Mouse (Mus musculus) lung, postnatal 0 days (tissue): ENCODE data around the gene Uri1. TPM values are rescaled to one million over a fixed set of nuclear protein-coding genes. Genes with fewer than 3 reads are reported as not detected.

ENCODE experiments used
- ATAC-seq: fragments of 200-750 bp; cut with Nextera tagmentation; 2 replicates; pipeline ENCODE4 v1.8.0; 2017; ENCODE audit warnings: moderate library complexity
- DNase-seq: peaks from one replicate; pipeline ENCODE4 v3.0.0-alpha.2; 2016; ENCODE audit warnings: low spot score
- H3K27ac ChIP-seq: fragments of 300-500 bp; sonication (generic); 2 replicates; pipeline ENCODE4 v1.5.1; 2014; ENCODE audit warnings: antibody characterized with exemption, mild to moderate bottlenecking, low read length, mixed read lengths
- H3K27me3 ChIP-seq: fragments of 300-500 bp; sonication (generic); replicated peaks from 2 replicates; pipeline ENCODE4 v1.6.1; 2014; ENCODE audit warnings: low read length, mixed read lengths; ENCODE audit not compliant: insufficient read depth
- H3K36me3 ChIP-seq: fragments of 300-500 bp; sonication (generic); 2 replicates; pipeline ENCODE4 v1.6.1; 2014; ENCODE audit warnings: low read length, mixed read lengths; ENCODE audit not compliant: insufficient read depth
- H3K4me1 ChIP-seq: fragments of 300-500 bp; sonication (generic); 2 replicates; pipeline ENCODE4 v1.6.1; 2014; ENCODE audit warnings: antibody characterized with exemption, low read depth, low read length, mixed read lengths; ENCODE audit not compliant: insufficient read depth
- H3K4me2 ChIP-seq: fragments of 300-500 bp; sonication (generic); replicated peaks from 2 replicates; pipeline ENCODE4 v1.6.1; 2014; ENCODE audit warnings: low read depth, mild to moderate bottlenecking, low read length, moderate library complexity, mixed read lengths
- H3K4me3 ChIP-seq: fragments of 300-500 bp; sonication (generic); 2 replicates; pipeline ENCODE4 v1.5.1; 2014; ENCODE audit warnings: low read depth, low read length
- H3K9ac ChIP-seq: fragments of 300-500 bp; sonication (generic); replicated peaks from 2 replicates; pipeline ENCODE4 v1.6.1; 2014; ENCODE audit warnings: low read depth, mild to moderate bottlenecking
- H3K9me3 ChIP-seq: fragments of 300-500 bp; sonication (generic); 2 replicates; pipeline ENCODE4 v1.6.1; 2016; ENCODE audit warnings: low read length, mixed read lengths
- CTCF ChIP-seq: IDR thresholded peaks from 2 replicates; pipeline ENCODE4 v1.5.1; 2016; ENCODE audit warnings: antibody characterized with exemption, mild to moderate bottlenecking
- EP300 ChIP-seq: IDR thresholded peaks from 2 replicates; pipeline ENCODE4 v1.6.1; 2016; ENCODE audit warnings: antibody characterized with exemption, mild to moderate bottlenecking, control low read depth
- WGBS: fragments of 180-500 bp; shearing (Covaris S2); extraction: QIAGEN DNeasy Blood & Tissue Kit; methylation state at CpG from one replicate; pipeline ENCODE4 v1.1.7; 2014; 5-methylcytosine and 5-hydroxymethylcytosine counted together
- polyA plus RNA-seq: library from polyadenylated mRNA; unstranded; fragments of >200 nt; fragmentation: Nextera tagmentation; extraction: Ambion mirVana; gene quantifications from 2 replicates; pipeline ENCODE4 v1.2.1, GENCODE M21; 2015

The Uri1 gene
- polyA plus RNA-seq, 1 experiment from 2014 or later, result 32.8 TPM

- no peak overlapping the region for H3K4me3 ChIP-seq
- H3K4me1 ChIP-seq, result no peaks in the 10 kb centered on the region
- no peak overlapping the region for H3K9ac ChIP-seq
- H3K36me3 ChIP-seq, result no peaks in the 10 kb centered on the region
- ATAC-seq (no peak), DNase-seq (no peak)
- 46% methylated on average over 10 of the region's 10 CpGs for WGBS
- H3K27me3 ChIP-seq, result no peaks in the 10 kb centered on the region
- no peak overlapping the region for H3K4me2 ChIP-seq
- TF ChIP-seq EP300 (no peak), CTCF (no peak)
- H3K9me3 ChIP-seq, result no peaks in the 10 kb centered on the region
- H3K27ac ChIP-seq, result no peak overlapping the region
Measured at GRCm38 (mm10) chr7:37918926-37919325, 104.4 kb downstream of the Uri1 start.

DNA sequence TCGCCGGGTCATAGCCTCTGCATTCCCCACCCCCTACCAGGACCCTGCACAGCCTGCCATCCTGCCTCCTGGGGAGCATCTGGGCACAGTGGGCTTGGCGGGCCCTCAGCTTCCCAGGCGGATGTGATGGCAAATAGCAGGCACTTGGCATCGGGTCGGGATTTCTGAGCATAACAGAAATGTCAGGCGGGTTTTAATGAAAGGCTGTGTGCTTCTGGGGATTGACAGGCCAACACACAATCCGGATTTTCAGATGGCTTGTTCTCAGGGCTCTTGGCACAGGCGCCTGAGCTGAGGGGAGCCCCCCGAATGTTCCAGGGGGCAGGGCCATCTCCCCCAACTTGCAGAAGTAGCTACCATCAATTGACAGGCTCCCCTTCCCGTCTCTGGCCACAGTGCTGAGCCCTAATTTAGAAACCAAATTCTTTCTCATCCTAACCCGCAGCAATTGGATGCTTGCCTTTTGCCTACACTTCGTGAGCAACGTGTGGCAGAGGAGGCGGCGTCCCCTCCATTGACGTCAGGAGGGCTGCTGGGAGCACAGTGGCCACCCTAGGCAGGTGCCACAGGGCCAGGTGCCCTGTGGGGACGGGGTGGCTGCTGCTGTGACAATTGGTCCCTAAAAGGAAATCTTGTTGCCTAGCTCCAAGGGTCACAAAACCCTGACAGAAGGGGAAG is 106.5 kb downstream of the Uri1 start:
- no peak overlapping the region for H3K27ac ChIP-seq
- DNase-seq, result no peak
- no peak overlapping the region for H3K9ac ChIP-seq
- no peaks in the 10 kb centered on the region for H3K36me3 ChIP-seq
- H3K9me3 ChIP-seq, result no peaks in the 10 kb centered on the region
- no peaks in the 10 kb centered on the region for H3K4me1 ChIP-seq
- TF ChIP-seq EP300 (no peak), CTCF (no peak)
- ATAC-seq, result no peak
- 62% methylated on average over 18 of the region's 18 CpGs for WGBS
- H3K27me3 ChIP-seq, result no peaks in the 10 kb centered on the region
- no peak overlapping the region for H3K4me2 ChIP-seq
- H3K4me3 ChIP-seq, result no peak overlapping the region

GRCm38 (mm10) chr7:37911802-37912122 is 111.6 kb downstream of the Uri1 start:
- no peak for DNase-seq
- TF ChIP-seq EP300, result no peak
- no peak for TF ChIP-seq CTCF
- Histone ChIP-seq H3K4me1 (no peaks in the 10 kb centered on the region), H3K4me2 (no peak overlapping the region), H3K36me3 (no peaks in the 10 kb centered on the region), H3K27me3 (no peaks in the 10 kb centered on the region), H3K9me3 (no peaks in the 10 kb centered on the region), H3K27ac (no peak overlapping the region), H3K9ac (no peak overlapping the region), H3K4me3 (no peak overlapping the region)
- WGBS, result 21% methylated on average over 3 of the region's 3 CpGs
- no peak for ATAC-seq

GRCm38 (mm10) chr7:37911114-37911801 is 112.1 kb downstream of the Uri1 start:
- no peak for DNase-seq
- Histone ChIP-seq H3K27me3 (no peaks in the 10 kb centered on the region), H3K4me3 (no peak overlapping the region), H3K27ac (no peak overlapping the region), H3K4me2 (no peak overlapping the region), H3K4me1 (no peaks in the 10 kb centered on the region), H3K36me3 (no peaks in the 10 kb centered on the region), H3K9me3 (no peaks in the 10 kb centered on the region), H3K9ac (no peak overlapping the region)
- ATAC-seq, result no peak
- 25% methylated on average over 5 of the region's 5 CpGs for WGBS
- TF ChIP-seq CTCF (no peak), EP300 (no peak)

GRCm38 (mm10) chr7:37910161-37910560 is 113.2 kb downstream of the Uri1 start:
- no peak overlapping the region for H3K4me2 ChIP-seq
- TF ChIP-seq CTCF (no peak), EP300 (no peak)
- H3K27ac ChIP-seq, result no peak overlapping the region
- WGBS, result 77% methylated on average over 9 of the region's 9 CpGs
- H3K36me3 ChIP-seq, result no peaks in the 10 kb centered on the region
- no peaks in the 10 kb centered on the region for H3K9me3 ChIP-seq
- H3K27me3 ChIP-seq, result no peaks in the 10 kb centered on the region
- ATAC-seq (no peak), DNase-seq (no peak)
- no peak overlapping the region for H3K4me3 ChIP-seq
- H3K4me1 ChIP-seq, result no peaks in the 10 kb centered on the region
- no peak overlapping the region for H3K9ac ChIP-seq

Other genes starting within 250 kb of the Uri1 start
- 3.2 and 3.5 TPM in 2 replicates for gene Zfp536, start 249.9 kb downstream of the Uri1 start, polyA plus RNA-seq
- gene Ccne1, start 84.0 kb upstream of the Uri1 start, polyA plus RNA-seq, result 2.9 and 3.6 TPM in 2 replicates
- gene 1600014C10Rik, start 159.7 kb upstream of the Uri1 start, polyA plus RNA-seq, result 15.0 and 16.0 TPM in 2 replicates
- gene Plekhf1, start 204.5 kb upstream of the Uri1 start, polyA plus RNA-seq, result 2.5 and 3.9 TPM in 2 replicates
- gene Pop4, start 247.9 kb upstream of the Uri1 start, polyA plus RNA-seq, result 28.3 and 28.5 TPM in 2 replicates